8 mouse cellular contexts compared by ENCODE assay signal in genomic region chr14:55438193-55438784, GRCm38 (mm10). TPM values are rescaled to one million over a fixed set of nuclear protein-coding genes. Genes with fewer than 3 reads are reported as not detected.
DNase-seq lines count a peak whose midpoint lies in the region; ATAC-seq and TF ChIP-seq lines count a peak whose summit lies in the region.
"Had no signal": no experiment of that assay in that cellular context is flagged by ENCODE, and none has a peak within 500 bp of the region (broad histone marks: within the 10 kb centered on the region; RNA-seq: fewer than 3 reads in every experiment).

No protein-coding gene starts in this region.

- peak; percentile 69; the same call in 1 of the 2 replicates for ATAC-seq in erythroblast, adult 5-6 weeks (replicated peaks; ENCODE audit: low FRiP score, poor library complexity, severe bottlenecking)
- ATAC-seq in kidney, embryonic 14.5 days (ENCODE audit: low FRiP score, low TSS enrichment) = peak; percentile 32; the same call in 1 of the 2 replicates

- H3K4me3 ChIP-seq in kidney, embryonic 14.5 days (ENCODE audit: low read length) = no peak overlapping the region
- H3K4me3 ChIP-seq in lung, adult 2 months (replicated peaks; ENCODE audit: extremely low read depth, low read depth, low read length) = no peak overlapping the region
- H3K4me3 ChIP-seq: hindbrain, embryonic 15.5 days had no signal

- H3K4me2 ChIP-seq in kidney, embryonic 14.5 days (replicated peaks; ENCODE audit: low read depth, low read length) = no peak overlapping the region
- H3K4me2 ChIP-seq: hindbrain, embryonic 15.5 days had no signal

- H3K27me3 ChIP-seq in kidney, embryonic 14.5 days (ENCODE audit: control insufficient read depth, insufficient read depth, low read length) = no peaks in the 10 kb centered on the region
- H3K27me3 ChIP-seq: hindbrain, embryonic 15.5 days had no signal

- no peaks in the 10 kb centered on the region for H3K4me1 ChIP-seq in kidney, embryonic 14.5 days (ENCODE audit: control insufficient read depth, insufficient read depth, low read length)
- peaks cover 2% of the 10 kb centered on the region; the same call in 1 of the 2 replicates for H3K4me1 ChIP-seq in lung, adult 2 months (ENCODE audit: control insufficient read depth, insufficient read depth, low read length)
- H3K4me1 ChIP-seq: hindbrain, embryonic 15.5 days had no signal

- TF ChIP-seq CTCF in brain, embryonic 14.5 days (IDR thresholded peaks at IDR 0.05; ENCODE audit: borderline replicate concordance, extremely low read depth, insufficient read depth, insufficient read length) = peak; percentile 74
- peak; percentile 92 for TF ChIP-seq CTCF in lung, adult 2 months (IDR thresholded peaks at IDR 0.05; ENCODE audit: insufficient read depth, low read length)

- DNase-seq in 3T3-L1 (ENCODE audit: low read depth, low spot score) = peak; percentile 44
- peak; percentile 31 to 52 for DNase-seq in CD8-positive naive resting alpha-beta T cell, adult 2 months (ENCODE audit: low read depth in 2 of 2, low spot score in 2 of 2)
- peak; percentile 35 for DNase-seq in brain, embryonic 14.5 days (ENCODE audit: low read depth)
- peak; percentile 40 for DNase-seq in lung, adult 2 months
- peak; percentile 39 for DNase-seq in right cerebral cortex, postnatal 4 days

- WGBS in kidney, embryonic 14.5 days = 28% methylated on average over 6 of the region's 6 CpGs
- 26% methylated on average over 6 of the region's 6 CpGs for WGBS in lung, adult 2 months

- TF ChIP-seq POLR2A in brain, embryonic 14.5 days (IDR thresholded peaks at IDR 0.05; ENCODE audit: borderline replicate concordance, extremely low read depth, insufficient read depth, insufficient read length, poor library complexity, severe bottlenecking) = no peak
- TF ChIP-seq POLR2A in lung, adult 2 months (IDR thresholded peaks at IDR 0.05; ENCODE audit: borderline replicate concordance, extremely low read depth, low read depth, low read length) = no peak

- H3K27ac ChIP-seq in kidney, embryonic 14.5 days (ENCODE audit: low read depth, low read length) = no peak overlapping the region
- H3K27ac ChIP-seq: hindbrain, embryonic 15.5 days had no signal

- no peak overlapping the region for H3K9ac ChIP-seq in kidney, embryonic 14.5 days (ENCODE audit: low read depth, low read length)
- H3K9ac ChIP-seq: hindbrain, embryonic 15.5 days had no signal

- H3K9me3 ChIP-seq in kidney, embryonic 14.5 days (ENCODE audit: control insufficient read depth, low read length) = no peaks in the 10 kb centered on the region
- H3K9me3 ChIP-seq: hindbrain, embryonic 15.5 days had no signal

- no peaks in the 10 kb centered on the region for H3K36me3 ChIP-seq in kidney, embryonic 14.5 days (ENCODE audit: control insufficient read depth, insufficient read depth, low read length)
- H3K36me3 ChIP-seq: hindbrain, embryonic 15.5 days had no signal

RNA-seq across cellular contexts. Expression of gene Dhrs4, which starts 40.3 kb away (rescaled TPM):
- polyA plus RNA-seq in brain, embryonic 14.5 days (2012; rRNA removed) = 16.0 and 25.6 TPM in 2 replicates
- 12.7 and 16.9 TPM in 2 replicates for total RNA-seq in erythroblast, adult 5-6 weeks (2015; ENCODE audit: low replicate concordance)
- total RNA-seq in erythroblast, adult 5-6 weeks (2017; ENCODE audit: low replicate concordance) = 9.8 and 19.1 TPM in 2 replicates
- 60.2 and 96.4 TPM in 2 replicates for polyA plus RNA-seq in kidney, embryonic 14.5 days (2014; fragmentation: Nextera tagmentation; extraction: Ambion mirVana)
- 25.0 and 28.1 TPM in 2 replicates for polyA plus RNA-seq in lung, adult 2 months (2012; rRNA removed)

RNA-seq across cellular contexts. Expression of gene Carmil3, which starts 52.2 kb away (rescaled TPM):
- polyA plus RNA-seq in brain, embryonic 14.5 days (2012; rRNA removed) = 178 and 292 TPM in 2 replicates
- not detected in 2 replicates for total RNA-seq in erythroblast, adult 5-6 weeks (2015; ENCODE audit: low replicate concordance)
- total RNA-seq in erythroblast, adult 5-6 weeks (2017; ENCODE audit: low replicate concordance) = not detected in 2 replicates
- 3.0 and 3.8 TPM in 2 replicates for polyA plus RNA-seq in kidney, embryonic 14.5 days (2014; fragmentation: Nextera tagmentation; extraction: Ambion mirVana)
- 1.8 and 3.0 TPM in 2 replicates for polyA plus RNA-seq in lung, adult 2 months (2012; rRNA removed)

Comparison
In these comparisons a context has a peak if more than half of its experiments do, and no peak if none do; other contexts are left out.
1. RNA of gene Carmil3, which starts 52.2 kb away (polyA plus RNA-seq): 178 to 292 TPM in brain, embryonic 14.5 days; 3.0 to 3.8 TPM in kidney, embryonic 14.5 days and 1.8 to 3.0 TPM in lung, adult 2 months; every median in the first group is over 10 times any median in the second.
2. Peak in every context shown above with its lines, with median percentiles within 50 percentile points of each other: DNase-seq.